Mouse (Mus musculus) hindbrain, postnatal 0 days (tissue): ENCODE data around the gene Lhfpl1. TPM values are rescaled to one million over a fixed set of nuclear protein-coding genes. Genes with fewer than 3 reads are reported as not detected.
"Not testable (repeated sequence)": the region's sequence is repeated elsewhere in the genome, so short reads cannot be mapped to it uniquely, and the experiment has no call there.

Experiments used
- ATAC-seq: fragments of 200-750 bp; cut with Nextera tagmentation; 2 replicates; pipeline ENCODE4 v1.8.0; 2017; ENCODE audit warnings: mild to moderate bottlenecking, moderate TSS enrichment, moderate library complexity
- DNase-seq: peaks from one replicate; pipeline ENCODE4 v3.0.0-alpha.2; 2015; ENCODE audit warnings: low spot score
- H3K27ac ChIP-seq: fragments of 300-500 bp; sonication (generic); 2 replicates; pipeline ENCODE4 v1.5.1; 2014; ENCODE audit warnings: mild to moderate bottlenecking
- H3K27me3 ChIP-seq: fragments of 300-500 bp; sonication (generic); 2 replicates; pipeline ENCODE4 v1.6.1; 2014; ENCODE audit warnings: low read length, mixed read lengths; ENCODE audit not compliant: insufficient read depth
- H3K36me3 ChIP-seq: fragments of 300-500 bp; sonication (generic); 2 replicates; pipeline ENCODE4 v1.6.1; 2014; ENCODE audit warnings: low read length, mixed read lengths; ENCODE audit not compliant: insufficient read depth
- H3K4me1 ChIP-seq: fragments of 300-500 bp; sonication (generic); 2 replicates; pipeline ENCODE4 v1.6.1; 2014; ENCODE audit warnings: antibody characterized with exemption, low read length, mixed read lengths; ENCODE audit not compliant: insufficient read depth
- H3K4me2 ChIP-seq: fragments of 300-500 bp; sonication (generic); 2 replicates; pipeline ENCODE4 v1.6.1; 2014; ENCODE audit warnings: low read depth, mild to moderate bottlenecking, low read length, moderate library complexity, mixed read lengths
- H3K4me3 ChIP-seq: fragments of 300-500 bp; sonication (generic); 2 replicates; pipeline ENCODE4 v1.5.1; 2014; ENCODE audit warnings: low read length
- H3K9ac ChIP-seq: fragments of 300-500 bp; sonication (generic); replicated peaks from 2 replicates; pipeline ENCODE4 v1.6.1; 2014; ENCODE audit warnings: mild to moderate bottlenecking, low read length, moderate library complexity, mixed read lengths
- H3K9me3 ChIP-seq: fragments of 300-500 bp; sonication (generic); 2 replicates; pipeline ENCODE4 v1.6.1; 2016; ENCODE audit warnings: low read length, mixed read lengths
- CTCF ChIP-seq: IDR thresholded peaks from 2 replicates; pipeline ENCODE4 v1.5.1; 2016; ENCODE audit warnings: antibody characterized with exemption, control low read depth, low read depth
- WGBS: fragments of 180-500 bp; shearing (Covaris S2); extraction: QIAGEN DNeasy Blood & Tissue Kit; methylation state at CpG from one replicate; pipeline ENCODE4 v1.1.7; 2014; 5-methylcytosine and 5-hydroxymethylcytosine counted together
- polyA plus RNA-seq: library from polyadenylated mRNA; unstranded; fragments of >200 nt; fragmentation: Nextera tagmentation; extraction: Ambion mirVana; gene quantifications from 2 replicates; pipeline ENCODE4 v1.2.1, GENCODE M21; 2015
- total RNA-seq: library from RNA; depleted of rRNA; stranded (reverse); fragments of >200 nt; gene quantifications from 2 replicates; pipeline ENCODE4 v1.2.3, GENCODE M21; 2014; rRNA removed

Lhfpl1 gene
- total RNA-seq (not detected in 2 replicates), polyA plus RNA-seq (0.13 and 0.20 TPM in 2 replicates)

DNA sequence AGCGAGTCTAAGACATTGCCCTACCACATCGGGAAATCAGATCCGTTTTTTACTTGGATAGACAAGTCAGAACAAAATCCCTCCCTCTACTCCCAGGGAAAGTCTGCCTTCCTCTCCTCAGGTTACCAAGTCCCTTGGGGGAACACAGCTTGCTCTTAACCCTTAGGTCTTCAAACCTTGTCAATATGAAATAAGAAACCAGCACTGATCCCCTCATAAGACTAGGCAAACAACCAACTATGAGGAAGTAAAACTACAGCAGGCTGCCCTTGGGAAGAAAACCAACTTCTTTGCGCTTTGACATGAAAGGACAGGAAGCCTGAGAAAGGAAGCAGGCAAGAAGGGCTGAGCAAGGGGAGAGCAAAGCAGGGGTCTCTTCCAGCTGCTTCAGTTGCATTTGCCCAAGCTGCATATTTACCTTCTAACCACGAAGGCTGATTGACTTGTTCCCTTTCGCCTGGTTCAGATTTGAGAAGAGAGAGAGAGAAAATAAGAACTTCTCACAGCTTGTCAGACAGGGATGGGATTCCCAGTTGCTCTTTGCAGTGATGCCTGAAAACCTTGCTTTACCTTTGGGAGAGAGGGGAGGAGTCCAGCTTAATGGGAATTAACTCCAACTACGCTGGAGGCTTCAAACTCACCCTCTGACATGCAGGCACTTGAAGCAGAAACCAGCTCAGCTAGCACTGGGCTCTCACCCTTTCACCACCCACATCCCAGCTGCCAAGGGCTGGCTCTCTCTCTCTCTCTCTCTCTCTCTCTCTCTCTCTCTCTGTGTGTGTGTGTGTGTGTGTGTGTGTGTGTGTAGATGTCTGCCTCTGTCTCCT, at the start of gene Lhfpl1:
Gene Lhfpl1, minus strand, starts transcription at position 713 of the 827 bp plus-strand sequence.
- Histone ChIP-seq H3K27me3 (no peaks in the 10 kb centered on the region), H3K4me3 (no peak within 1 kb of the TSS), H3K4me2 (no peak within 1 kb of the TSS), H3K36me3 (no peaks in the 10 kb centered on the region), H3K9me3 (no peaks in the 10 kb centered on the region), H3K27ac (no peak within 1 kb of the TSS), H3K4me1 (no peaks in the 10 kb centered on the region), H3K9ac (no peak within 1 kb of the TSS)
- WGBS, result 56% methylated on average over 7 of the region's 7 CpGs
- DNase-seq (no peak), ATAC-seq (no peak)
- no peak for TF ChIP-seq CTCF

DNA sequence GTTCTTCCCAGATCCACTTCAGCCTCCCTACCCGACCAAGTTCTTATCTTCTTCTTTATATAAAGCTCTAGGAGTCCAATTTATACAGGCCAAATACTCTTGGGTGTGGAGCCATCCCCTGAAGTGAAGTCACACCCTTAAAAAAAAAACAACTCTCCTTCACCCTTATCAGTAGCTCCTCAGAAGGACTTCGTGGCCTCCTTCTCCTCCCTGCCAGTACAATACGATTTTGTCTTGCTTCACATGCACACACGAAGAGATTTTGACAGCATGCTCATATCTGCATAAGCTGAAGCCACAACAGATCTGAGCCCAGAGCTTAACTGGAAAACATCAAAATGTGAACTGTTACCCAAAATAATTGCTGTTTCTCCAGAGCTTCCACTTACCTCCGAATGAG, 22.9 kb upstream of the Lhfpl1 start:
- TF ChIP-seq CTCF, result no peak
- WGBS, result 82% methylated on average over 5 of the region's 5 CpGs
- H3K9ac ChIP-seq, result no peak overlapping the region
- H3K4me1 ChIP-seq, result no peaks in the 10 kb centered on the region
- no peaks in the 10 kb centered on the region for H3K27me3 ChIP-seq
- no peak overlapping the region for H3K4me2 ChIP-seq
- no peak overlapping the region for H3K4me3 ChIP-seq
- H3K36me3 ChIP-seq, result no peaks in the 10 kb centered on the region
- H3K9me3 ChIP-seq, result no peaks in the 10 kb centered on the region
- DNase-seq, result no peak
- no peak for ATAC-seq
- H3K27ac ChIP-seq, result no peak overlapping the region

DNA sequence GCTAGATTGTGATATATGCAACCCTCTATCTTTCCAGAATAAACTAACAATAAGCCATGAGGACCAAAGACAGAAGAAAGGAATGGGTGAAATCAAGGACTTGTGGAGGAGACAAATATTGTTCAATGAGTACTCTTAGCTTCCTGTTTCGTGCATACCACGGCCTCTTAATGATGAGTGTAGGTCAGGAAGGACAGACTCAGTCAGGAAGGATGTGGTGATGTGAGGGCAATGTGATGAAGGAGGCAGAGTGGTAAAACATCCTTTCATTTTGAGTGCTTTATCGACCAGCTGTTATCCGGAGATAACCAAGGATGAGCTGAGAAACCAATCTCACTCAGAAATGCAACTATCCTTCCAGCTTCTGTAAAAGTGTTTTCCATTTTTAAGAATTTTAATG, 13.6 kb upstream of the Lhfpl1 start:
- WGBS, result 89% methylated on average over 4 of the region's 4 CpGs
- Histone ChIP-seq H3K27me3 (no peaks in the 10 kb centered on the region), H3K4me1 (no peaks in the 10 kb centered on the region), H3K36me3 (no peaks in the 10 kb centered on the region), H3K9ac (no peak overlapping the region), H3K4me3 (no peak overlapping the region), H3K27ac (no peak overlapping the region), H3K9me3 (no peaks in the 10 kb centered on the region), H3K4me2 (no peak overlapping the region)
- no peak for TF ChIP-seq CTCF
- ATAC-seq (no peak), DNase-seq (no peak)

DNA sequence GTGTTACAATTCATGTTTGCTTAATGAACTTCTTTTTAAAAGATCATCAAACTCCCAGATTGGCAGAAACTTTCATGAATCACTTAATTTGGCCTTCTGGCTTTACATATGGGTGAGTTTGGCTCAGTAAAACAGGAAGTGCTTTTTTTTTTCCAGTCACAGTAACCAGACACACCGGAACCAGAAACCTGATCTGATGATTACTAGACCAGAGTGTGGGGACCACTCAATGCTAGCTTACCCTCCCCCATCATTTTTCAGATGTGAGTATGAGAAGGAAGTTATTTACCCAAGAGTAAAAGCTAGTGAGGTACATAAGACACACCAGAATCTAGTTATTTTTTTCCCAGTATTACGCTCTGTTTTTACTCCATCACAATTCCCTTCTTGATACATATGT, 6.5 kb downstream of the Lhfpl1 start:
- DNase-seq, result no peak
- Histone ChIP-seq H3K4me3 (no peak overlapping the region), H3K4me2 (no peak overlapping the region), H3K9me3 (no peaks in the 10 kb centered on the region), H3K9ac (no peak overlapping the region), H3K4me1 (no peaks in the 10 kb centered on the region), H3K36me3 (no peaks in the 10 kb centered on the region), H3K27me3 (no peaks in the 10 kb centered on the region), H3K27ac (no peak overlapping the region)
- no peak for TF ChIP-seq CTCF
- ATAC-seq, result no peak
- 91% methylated on average over 2 of the region's 2 CpGs for WGBS

DNA sequence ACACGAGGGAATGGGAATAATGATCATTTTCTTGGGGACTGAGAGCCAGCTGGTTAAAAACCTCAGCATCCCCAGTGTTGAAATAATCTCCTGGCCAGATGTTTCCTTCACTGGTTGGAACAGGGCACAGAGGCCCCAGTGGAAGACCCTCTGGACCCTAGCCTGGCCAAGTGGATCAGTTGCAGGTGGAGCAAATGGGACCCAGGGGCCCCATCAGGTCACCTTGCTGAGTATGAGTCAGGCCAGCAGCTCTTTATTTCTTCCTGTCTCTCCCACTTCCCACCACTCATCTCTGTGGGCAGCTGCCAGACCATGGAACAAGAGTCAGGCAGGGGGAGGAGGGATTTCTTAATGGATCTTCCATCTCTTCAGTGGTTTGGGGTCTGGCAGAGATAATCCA, 12.7 kb downstream of the Lhfpl1 start:
- H3K4me1 ChIP-seq, result no peaks in the 10 kb centered on the region
- 44% methylated on average over 1 of the region's 1 CpGs for WGBS
- TF ChIP-seq CTCF, result no peak

DNA sequence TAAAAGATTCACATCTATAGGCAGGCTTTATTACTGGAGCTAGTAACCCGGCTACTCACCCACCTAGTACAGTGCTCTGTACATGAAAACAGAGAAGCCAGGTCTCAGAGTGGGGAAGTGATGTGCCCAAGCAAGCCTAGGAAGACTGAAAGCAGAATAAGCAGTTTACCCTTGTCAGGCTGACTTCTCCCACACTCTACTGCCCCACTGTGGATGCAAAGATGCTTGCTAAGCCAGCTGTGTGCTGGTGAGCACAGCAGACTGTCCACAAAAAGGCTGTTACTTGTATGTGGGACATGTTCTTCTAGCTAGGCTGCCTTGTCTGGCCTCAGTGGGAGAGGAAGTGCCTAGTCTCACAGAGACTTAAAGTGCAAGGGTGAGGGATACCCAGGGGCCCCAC, 40.3 kb downstream of the Lhfpl1 start:
- WGBS, result 68% methylated on average over 1 of the region's 1 CpGs
- H3K27me3 ChIP-seq, result no peaks in the 10 kb centered on the region
- TF ChIP-seq CTCF, result peak; percentile 53
- H3K36me3 ChIP-seq, result no peaks in the 10 kb centered on the region
- no peak overlapping the region for H3K4me2 ChIP-seq
- no peak overlapping the region for H3K27ac ChIP-seq
- ATAC-seq (no peak), DNase-seq (peak; percentile 43)
- H3K4me1 ChIP-seq, result no peaks in the 10 kb centered on the region
- H3K4me3 ChIP-seq, result no peak overlapping the region
- H3K9me3 ChIP-seq, result no peaks in the 10 kb centered on the region
- no peak overlapping the region for H3K9ac ChIP-seq

More for the DNA sequence above, 12.7 kb downstream of the Lhfpl1 start:
- ATAC-seq, result no peak
- no peak for DNase-seq
- no peak overlapping the region for H3K4me2 ChIP-seq
- no peaks in the 10 kb centered on the region for H3K9me3 ChIP-seq
- H3K27ac ChIP-seq, result no peak overlapping the region
- no peak overlapping the region for H3K9ac ChIP-seq
- no peaks in the 10 kb centered on the region for H3K36me3 ChIP-seq
- H3K27me3 ChIP-seq, result no peaks in the 10 kb centered on the region
- H3K4me3 ChIP-seq, result no peak overlapping the region

DNA sequence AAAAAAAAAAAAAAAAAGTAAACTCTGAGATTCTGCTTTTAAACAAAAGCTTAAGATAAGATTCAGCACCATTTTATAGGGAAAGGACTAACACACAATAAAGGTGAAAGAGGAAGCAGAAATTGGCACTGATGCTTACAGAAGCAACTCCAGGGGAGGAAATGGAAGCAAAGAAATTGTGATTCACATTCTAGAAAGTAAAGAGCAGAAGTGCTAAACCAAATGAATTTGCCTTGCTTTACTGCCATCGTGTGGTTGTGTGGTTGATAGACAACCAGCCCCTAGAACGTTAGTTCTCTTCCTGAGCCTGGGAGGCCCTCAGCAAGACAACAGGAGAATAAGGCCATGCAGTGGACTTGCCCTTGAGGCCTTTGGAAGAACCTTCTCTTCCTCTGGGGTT, 41.7 kb downstream of the Lhfpl1 start:
- no peak for ATAC-seq
- 14% methylated on average over 2 of the region's 2 CpGs for WGBS

DNA sequence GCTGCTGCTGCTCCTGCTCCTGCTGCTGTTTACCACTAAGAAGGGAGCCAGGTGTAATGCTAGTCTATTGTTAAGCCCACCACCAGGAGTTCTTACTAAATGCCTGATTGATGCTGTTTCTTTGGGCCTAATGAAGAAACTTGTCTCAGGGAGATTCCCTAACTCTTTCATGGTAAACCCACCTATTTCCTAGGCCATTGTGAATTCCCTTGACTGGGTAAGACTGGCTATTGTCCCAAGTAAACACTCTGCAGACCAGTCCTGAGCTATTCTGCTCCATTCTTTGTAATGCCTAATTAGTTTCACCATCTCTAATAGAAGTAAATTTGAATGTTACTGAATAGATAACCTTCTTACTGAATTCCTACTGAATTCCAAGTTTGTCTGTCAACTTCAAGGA, 48.7 kb downstream of the Lhfpl1 start:
- not testable (repeated sequence) for H3K4me2 ChIP-seq, H3K4me1 ChIP-seq, H3K9ac ChIP-seq, H3K4me3 ChIP-seq, DNase-seq, H3K27ac ChIP-seq, H3K27me3 ChIP-seq, H3K36me3 ChIP-seq, ATAC-seq, H3K9me3 ChIP-seq

More for the DNA sequence above, 41.7 kb downstream of the Lhfpl1 start:
- no peak overlapping the region for H3K4me2 ChIP-seq
- no peaks in the 10 kb centered on the region for H3K9me3 ChIP-seq
- H3K4me3 ChIP-seq, result no peak overlapping the region
- no peak overlapping the region for H3K9ac ChIP-seq
- H3K27me3 ChIP-seq, result no peaks in the 10 kb centered on the region
- peak; percentile 73 for DNase-seq
- H3K27ac ChIP-seq, result no peak overlapping the region
- TF ChIP-seq CTCF, result peak; percentile 70
- no peaks in the 10 kb centered on the region for H3K36me3 ChIP-seq
- H3K4me1 ChIP-seq, result no peaks in the 10 kb centered on the region
